Mouse (Mus musculus) embryonic stem cell, embryonic (primary cell): ENCODE data around the gene Vmn1r192.
"Not testable (repeated sequence)": the region's sequence is repeated elsewhere in the genome, so short reads cannot be mapped to it uniquely, and the experiment has no call there.

Experiments used
- CTCF ChIA-PET, 4 experiments: fragments of 300-600 bp in 2 of 4; fragments of 350-600 bp in 2 of 4; sonication (Branson Sonifier 250); formaldehyde crosslinking; loops; one replicate each; lab custom pipeline; 2022; ENCODE audit warnings: inconsistent platforms in 2 of 4; lab: Charles Lee
- POLR2A ChIA-PET, 4 experiments: fragments of 300-600 bp in 2 of 4; fragments of 350-600 bp in 2 of 4; sonication (Branson Sonifier 250); formaldehyde crosslinking; loops; one replicate each; lab custom pipeline; 2022; ENCODE audit warnings: antibody characterized with exemption in 4 of 4, inconsistent platforms in 1 of 4; lab: Charles Lee

Gene Vmn1r192

GRCm38 (mm10) chr13:22191041-22191440, at the start of gene Vmn1r192:
TSS of gene Vmn1r192 (minus strand) at chr13:22191141.
- CTCF ChIA-PET: no interaction called here
- POLR2A ChIA-PET: no interaction called here

GRCm38 (mm10) chr13:22223060-22223459, 32.1 kb upstream of the Vmn1r192 start, which contains the start of gene Vmn1r193:
TSS of gene Vmn1r193 (minus strand) at chr13:22223160.
- POLR2A ChIA-PET, CTCF ChIA-PET: not testable (repeated sequence)

GRCm38 (mm10) chr13:22192756-22193155, 1.8 kb upstream of the Vmn1r192 start:
- POLR2A ChIA-PET: interaction anchor here in 1 of 4 experiments (0.6 kb wide), 1 partner anchor 1549 kb away, joined by 3 read pairs; no protein-coding TSS in a partner anchor
- CTCF ChIA-PET: not testable (repeated sequence)

GRCm38 (mm10) chr13:22190385-22190784, 556 bp downstream of the Vmn1r192 start:
- POLR2A ChIA-PET: no interaction called here

GRCm38 (mm10) chr13:22189313-22189712, 1.6 kb downstream of the Vmn1r192 start:
- ChIA-PET POLR2A (no interaction called here), CTCF (no interaction called here)

More at GRCm38 (mm10) chr13:22190385-22190784, 556 bp downstream of the Vmn1r192 start:
- CTCF ChIA-PET: no interaction called here

- POLR2A ChIA-PET: interaction anchor here in 1 of 4 experiments (0.6 kb wide), 1 partner anchor 913 kb away, joined by 6 read pairs; no protein-coding TSS in a partner anchor
- CTCF ChIA-PET: no interaction called here
These were observed 7.1 kb downstream of the Vmn1r192 start, which contains the start of gene Vmn1r191 for GRCm38 (mm10) chr13:22183869-22184268. TSS of gene Vmn1r191 (minus strand) at chr13:22183969.

- CTCF ChIA-PET: no interaction called here
- POLR2A ChIA-PET: interaction anchor here in 1 of 4 experiments (0.7 kb wide), 1 partner anchor 1136 kb away, joined by 3 read pairs; no protein-coding TSS in a partner anchor
These were observed 22.5 kb downstream of the Vmn1r192 start for GRCm38 (mm10) chr13:22168416-22168815.

GRCm38 (mm10) chr13:22136495-22137293, 54.2 kb downstream of the Vmn1r192 start:
- POLR2A ChIA-PET, CTCF ChIA-PET: not testable (repeated sequence)
